Mouse (Mus musculus) hindbrain, embryonic 14.5 days (tissue): ENCODE data around the gene Tiam1. TPM values are rescaled to one million over a fixed set of nuclear protein-coding genes. Genes with fewer than 3 reads are reported as not detected.
A peak's percentile ranks its signal among the peaks of the same experiment; 100 is the strongest.

Experiments
- ATAC-seq: fragments of 200-750 bp; cut with Nextera tagmentation; 2 replicates; pipeline ENCODE4 v1.8.0; 2017; ENCODE audit warnings: moderate number of reproducible peaks, mild to moderate bottlenecking, moderate TSS enrichment, moderate library complexity; ENCODE audit not compliant: low FRiP score
- DNase-seq: peaks from one replicate; pipeline ENCODE4 v3.0.0-alpha.2; 2015; ENCODE audit warnings: low spot score
- H3K27ac ChIP-seq: fragments of 300-500 bp; sonication (generic); 2 replicates; pipeline ENCODE4 v1.5.1; 2014; ENCODE audit warnings: mild to moderate bottlenecking, moderate library complexity
- H3K27me3 ChIP-seq: fragments of 300-500 bp; sonication (generic); 2 replicates; pipeline ENCODE4 v1.6.1; 2014; ENCODE audit warnings: mild to moderate bottlenecking, low read length, mixed read lengths; ENCODE audit not compliant: control insufficient read depth, insufficient read depth
- H3K36me3 ChIP-seq: fragments of 300-500 bp; sonication (generic); replicated peaks from 2 replicates; pipeline ENCODE4 v1.6.1; 2014; ENCODE audit not compliant: control insufficient read depth, insufficient read depth
- H3K4me1 ChIP-seq: fragments of 300-500 bp; sonication (generic); replicated peaks from 2 replicates; pipeline ENCODE4 v1.6.1; 2014; ENCODE audit warnings: antibody characterized with exemption, low read length, mixed read lengths; ENCODE audit not compliant: control insufficient read depth, insufficient read depth
- H3K4me2 ChIP-seq: fragments of 300-500 bp; sonication (generic); replicated peaks from 2 replicates; pipeline ENCODE4 v1.6.1; 2014; ENCODE audit warnings: mild to moderate bottlenecking, moderate library complexity
- H3K4me3 ChIP-seq: fragments of 300-500 bp; sonication (generic); replicated peaks from 2 replicates; pipeline ENCODE4 v1.5.1; 2014; ENCODE audit warnings: mild to moderate bottlenecking, low read length
- H3K9ac ChIP-seq: fragments of 300-500 bp; sonication (generic); 2 replicates; pipeline ENCODE4 v1.6.1; 2014
- H3K9me3 ChIP-seq: fragments of 300-500 bp; sonication (generic); 2 replicates; pipeline ENCODE4 v1.6.1; 2016; ENCODE audit warnings: low read length; ENCODE audit not compliant: control insufficient read depth
- WGBS: fragments of 180-500 bp; shearing (Covaris S2); extraction: QIAGEN DNeasy Blood & Tissue Kit; methylation state at CpG from one replicate; pipeline ENCODE4 v1.1.7; 2014; 5-methylcytosine and 5-hydroxymethylcytosine counted together
- polyA plus RNA-seq: library from polyadenylated mRNA; unstranded; fragments of >200 nt; fragmentation: Nextera tagmentation; extraction: Ambion mirVana; gene quantifications from 2 replicates; pipeline ENCODE4 v1.2.1, GENCODE M21; 2014

The Tiam1 gene
- polyA plus RNA-seq, 1 experiment from 2014 or later = 27.2 TPM

GRCm38 (mm10) chr16:90014596-90014995, 129.0 kb downstream of the Tiam1 start:
- ATAC-seq (no peak), DNase-seq (no peak)
- Histone ChIP-seq H3K27me3 (no peaks in the 10 kb centered on the region), H3K9me3 (no peaks in the 10 kb centered on the region), H3K36me3 (no peaks in the 10 kb centered on the region), H3K4me3 (no peak overlapping the region), H3K4me2 (no peak overlapping the region), H3K9ac (no peak overlapping the region), H3K27ac (no peak overlapping the region), H3K4me1 (no peaks in the 10 kb centered on the region; the same call in 1 of the 2 replicates)
- 82% methylated on average over 9 of the region's 9 CpGs for WGBS

DNA sequence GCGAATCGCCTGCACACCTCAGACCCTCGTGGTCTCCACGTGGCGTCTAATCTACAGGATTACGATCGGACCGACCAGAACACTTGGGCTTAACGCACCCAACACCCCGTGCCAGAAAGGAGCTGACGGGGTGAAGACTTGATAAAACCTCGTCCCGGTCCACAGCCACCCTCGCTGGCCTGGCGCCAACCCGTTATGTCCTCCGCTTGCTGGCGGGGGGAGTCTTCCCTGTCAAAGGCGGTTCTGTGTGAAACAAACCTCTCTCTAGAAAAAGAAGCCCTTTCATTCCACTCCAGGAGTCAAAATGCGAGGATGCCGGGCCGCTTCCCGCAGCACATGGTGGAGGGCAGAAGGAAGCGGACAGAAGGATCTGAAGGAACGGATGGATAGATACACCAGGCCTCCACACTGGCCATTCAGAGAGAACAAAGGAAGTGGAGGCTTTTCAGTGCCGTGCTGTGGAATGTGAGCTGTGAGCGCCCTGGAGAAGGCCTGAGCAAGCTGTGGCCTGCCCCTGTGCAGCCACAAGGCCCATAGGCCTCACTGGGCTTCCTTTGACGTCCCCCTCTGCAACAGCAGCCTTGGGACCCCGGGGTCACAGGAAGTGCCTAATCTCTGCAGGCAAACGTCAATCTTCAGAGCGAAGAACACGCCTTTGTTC, 131.9 kb downstream of the Tiam1 start:
- no peak overlapping the region for H3K4me2 ChIP-seq
- H3K36me3 ChIP-seq = no peaks in the 10 kb centered on the region
- no peak overlapping the region for H3K4me3 ChIP-seq
- no peaks in the 10 kb centered on the region for H3K9me3 ChIP-seq
- no peak overlapping the region for H3K9ac ChIP-seq
- no peaks in the 10 kb centered on the region for H3K27me3 ChIP-seq
- DNase-seq (peak; percentile 40), ATAC-seq (peak; percentile 38)
- H3K27ac ChIP-seq = peak overlapping the region; percentile 33; the same call in 1 of the 2 replicates
- 53% methylated on average over 32 of the region's 32 CpGs for WGBS
- H3K4me1 ChIP-seq = peaks cover 7% of the 10 kb centered on the region

DNA sequence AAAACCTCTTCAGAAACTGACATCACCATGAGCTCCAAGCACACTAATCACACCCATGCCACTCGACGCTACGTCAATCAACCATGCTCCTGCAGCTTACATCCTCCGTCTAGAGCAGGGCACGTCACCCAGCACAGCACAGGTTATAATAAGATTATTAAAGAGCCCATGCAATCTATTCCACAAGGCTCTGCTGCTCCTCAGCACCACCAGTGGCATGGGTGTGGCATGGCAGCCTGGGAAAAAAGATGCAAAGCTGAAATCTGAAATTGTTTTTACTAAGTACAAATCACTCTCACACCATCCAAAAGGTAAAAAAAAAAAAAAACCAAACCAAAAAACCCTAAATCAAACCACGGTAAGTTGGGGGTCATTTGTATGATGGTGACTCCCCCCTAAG, 135.1 kb downstream of the Tiam1 start:
- H3K9ac ChIP-seq = no peak overlapping the region
- no peaks in the 10 kb centered on the region for H3K9me3 ChIP-seq
- no peak overlapping the region for H3K4me3 ChIP-seq
- peaks cover 7% of the 10 kb centered on the region for H3K4me1 ChIP-seq
- H3K36me3 ChIP-seq = no peaks in the 10 kb centered on the region
- H3K27ac ChIP-seq = no peak overlapping the region
- DNase-seq (no peak), ATAC-seq (no peak)
- H3K27me3 ChIP-seq = no peaks in the 10 kb centered on the region
- whole genome bisulfite sequencing = 80% methylated on average over 6 of the region's 6 CpGs
- H3K4me2 ChIP-seq = no peak overlapping the region

DNA sequence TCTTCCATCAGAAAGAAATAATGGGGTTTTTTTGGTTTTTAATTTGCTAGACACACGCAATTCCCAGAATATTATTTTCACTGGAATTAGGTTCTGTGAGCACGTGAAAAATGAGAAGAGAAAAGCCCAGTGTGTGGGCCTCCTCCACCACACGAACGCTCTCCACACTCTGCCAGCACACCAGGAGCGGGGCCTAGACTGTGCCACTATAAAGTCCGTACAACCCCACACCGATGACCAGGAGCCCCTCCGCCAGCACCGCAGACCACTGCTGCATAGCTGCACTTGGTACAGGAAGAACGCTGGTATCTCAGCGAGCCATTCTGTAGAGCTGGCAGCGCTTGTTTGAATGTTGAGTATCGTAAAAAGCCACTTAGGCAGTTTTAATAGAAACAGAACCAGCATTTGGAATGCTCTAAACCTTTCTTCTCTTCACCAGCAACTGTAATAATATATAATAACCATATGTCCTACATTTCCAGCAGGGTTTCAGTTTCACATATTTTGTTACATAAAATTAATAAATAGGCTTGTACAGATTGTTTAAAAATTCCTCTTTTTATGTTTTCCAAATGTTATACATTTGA, 136.1 kb downstream of the Tiam1 start:
- H3K4me2 ChIP-seq = no peak overlapping the region
- no peaks in the 10 kb centered on the region for H3K9me3 ChIP-seq
- H3K36me3 ChIP-seq = no peaks in the 10 kb centered on the region
- no peak for ATAC-seq
- no peaks in the 10 kb centered on the region for H3K27me3 ChIP-seq
- no peak overlapping the region for H3K9ac ChIP-seq
- DNase-seq = no peak
- H3K4me1 ChIP-seq = peaks cover 7% of the 10 kb centered on the region
- H3K27ac ChIP-seq = no peak overlapping the region
- no peak overlapping the region for H3K4me3 ChIP-seq
- 88% methylated on average over 13 of the region's 13 CpGs for WGBS

- H3K27me3 ChIP-seq = no peaks in the 10 kb centered on the region
- H3K4me2 ChIP-seq = no peak overlapping the region
- ATAC-seq (no peak), DNase-seq (no peak)
- no peaks in the 10 kb centered on the region for H3K9me3 ChIP-seq
- 96% methylated on average over 14 of the region's 14 CpGs for WGBS
- H3K36me3 ChIP-seq = no peaks in the 10 kb centered on the region
- H3K27ac ChIP-seq = no peak overlapping the region
- H3K4me3 ChIP-seq = no peak overlapping the region
- no peak overlapping the region for H3K9ac ChIP-seq
- no peaks in the 10 kb centered on the region for H3K4me1 ChIP-seq
Observed at GRCm38 (mm10) chr16:90003556-90003955, 140.0 kb downstream of the Tiam1 start.

DNA sequence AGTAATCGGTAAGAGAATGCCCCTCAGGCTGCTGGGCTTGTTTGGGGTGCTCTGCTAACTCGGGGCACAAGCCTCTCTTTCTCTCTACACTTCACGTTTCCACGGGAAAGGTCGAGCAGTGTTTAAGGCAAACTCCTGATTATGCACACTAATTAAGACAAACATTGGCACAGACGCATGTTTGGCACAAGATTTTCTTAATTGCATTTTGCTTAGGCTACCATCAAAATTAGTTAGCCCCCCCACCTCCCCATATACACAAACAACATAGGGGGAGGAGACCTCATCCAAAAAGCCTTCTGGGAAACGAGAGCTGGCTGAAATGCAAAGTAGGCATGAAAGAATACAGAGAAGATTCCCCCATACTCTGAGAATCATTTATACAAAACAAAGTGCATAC, 148.4 kb downstream of the Tiam1 start:
- no peaks in the 10 kb centered on the region for H3K27me3 ChIP-seq
- H3K36me3 ChIP-seq = no peaks in the 10 kb centered on the region
- WGBS = 61% methylated on average over 7 of the region's 7 CpGs
- H3K27ac ChIP-seq = no peak overlapping the region
- no peak overlapping the region for H3K9ac ChIP-seq
- ATAC-seq = no peak
- peaks cover 6% of the 10 kb centered on the region; the same call in 1 of the 2 replicates for H3K9me3 ChIP-seq
- H3K4me3 ChIP-seq = no peak overlapping the region
- DNase-seq = no peak
- 0 out of 2 replicates have a peak, but pooled peaks cover 6% of the 10 kb centered on the region for H3K4me1 ChIP-seq
- no peak overlapping the region for H3K4me2 ChIP-seq

DNA sequence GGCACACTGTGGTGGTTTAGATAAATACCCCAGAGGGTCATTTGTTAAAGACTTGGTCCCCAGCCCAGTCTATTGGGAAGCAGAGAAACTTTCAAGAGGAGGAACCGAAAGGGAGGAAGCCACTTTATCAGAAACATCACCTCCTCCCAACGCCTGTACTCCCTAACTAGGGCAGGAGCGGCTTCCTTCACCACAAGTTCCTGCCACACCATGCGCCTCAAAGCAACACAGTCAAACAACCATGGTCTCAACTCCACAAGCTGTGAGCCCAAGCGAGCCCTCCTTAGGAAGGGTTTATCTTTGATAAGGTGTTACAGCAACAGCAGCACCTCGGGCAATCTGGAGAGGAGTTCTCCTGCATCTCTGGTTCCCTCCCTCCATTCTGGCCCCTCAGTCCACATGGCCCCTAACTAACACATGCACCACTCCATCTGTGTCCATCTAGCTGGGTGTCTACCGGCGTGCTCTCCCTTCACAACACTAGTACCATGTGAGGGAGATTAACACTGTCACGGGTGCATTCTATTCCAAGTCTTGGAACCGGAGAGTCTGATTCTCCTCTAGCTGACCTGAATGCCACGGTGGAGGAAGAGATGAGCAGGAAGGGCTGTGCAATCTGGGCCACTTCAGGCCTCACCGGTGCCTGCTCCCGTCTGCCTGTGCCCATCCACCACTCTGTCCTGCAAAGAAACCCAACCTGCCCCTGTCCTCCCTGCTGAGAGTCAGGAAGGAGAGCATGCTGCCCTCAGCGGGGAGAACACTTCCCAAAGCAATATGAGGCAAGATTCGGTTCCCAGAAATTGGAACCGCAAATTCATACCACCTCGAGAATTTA, 149.4 kb downstream of the Tiam1 start:
- DNase-seq (no peak), ATAC-seq (no peak)
- H3K4me2 ChIP-seq = no peak overlapping the region
- no peak overlapping the region for H3K9ac ChIP-seq
- peaks cover 6% of the 10 kb centered on the region; the same call in 1 of the 2 replicates for H3K9me3 ChIP-seq
- 0 out of 2 replicates have a peak, but pooled peaks cover 6% of the 10 kb centered on the region for H3K4me1 ChIP-seq
- H3K4me3 ChIP-seq = no peak overlapping the region
- no peaks in the 10 kb centered on the region for H3K36me3 ChIP-seq
- 87% methylated on average over 17 of the region's 17 CpGs for WGBS
- H3K27ac ChIP-seq = no peak overlapping the region
- no peaks in the 10 kb centered on the region for H3K27me3 ChIP-seq

DNA sequence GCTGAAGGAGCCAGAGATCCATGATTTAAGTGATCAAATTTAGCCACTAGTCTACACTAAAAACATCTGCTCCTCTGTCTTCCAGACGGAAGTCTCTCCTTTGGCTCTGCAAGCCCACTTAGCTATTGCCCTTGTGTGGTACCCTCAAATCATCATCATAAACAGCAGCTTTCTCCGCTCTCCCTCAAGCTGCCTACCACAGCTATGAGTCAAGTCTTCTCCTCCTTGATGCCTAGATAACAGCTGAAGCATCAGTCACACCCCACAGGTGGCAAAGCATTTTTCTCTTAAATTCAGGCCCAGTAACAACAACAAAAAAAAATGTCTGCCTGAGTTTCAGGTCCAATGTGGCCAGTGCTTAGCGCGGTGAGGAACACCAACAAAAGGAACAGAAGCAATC, 150.1 kb downstream of the Tiam1 start:
- ATAC-seq = no peak
- peaks cover 6% of the 10 kb centered on the region; the same call in 1 of the 2 replicates for H3K9me3 ChIP-seq
- H3K27ac ChIP-seq = no peak overlapping the region
- H3K4me1 ChIP-seq = 0 out of 2 replicates have a peak, but pooled peaks cover 6% of the 10 kb centered on the region
- no peak for DNase-seq
- H3K4me2 ChIP-seq = no peak overlapping the region
- 97% methylated on average over 4 of the region's 4 CpGs for WGBS
- no peak overlapping the region for H3K9ac ChIP-seq
- H3K27me3 ChIP-seq = no peaks in the 10 kb centered on the region
- no peak overlapping the region for H3K4me3 ChIP-seq
- no peaks in the 10 kb centered on the region for H3K36me3 ChIP-seq

- ATAC-seq (no peak), DNase-seq (no peak)
- peaks cover 6% of the 10 kb centered on the region; the same call in 1 of the 2 replicates for H3K9me3 ChIP-seq
- H3K9ac ChIP-seq = no peak overlapping the region
- no peaks in the 10 kb centered on the region for H3K36me3 ChIP-seq
- no peaks in the 10 kb centered on the region for H3K27me3 ChIP-seq
- 86% methylated on average over 12 of the region's 12 CpGs for WGBS
- H3K4me3 ChIP-seq = no peak overlapping the region
- no peak overlapping the region for H3K4me2 ChIP-seq
- no peak overlapping the region for H3K27ac ChIP-seq
- H3K4me1 ChIP-seq = 0 out of 2 replicates have a peak, but pooled peaks cover 11% of the 10 kb centered on the region
Observed at GRCm38 (mm10) chr16:89991701-89992152, 151.8 kb downstream of the Tiam1 start.
